In genomic region chr17:30359392-30359791, GRCm38 (mm10) we compare ENCODE assay signal across 23 mouse cellular contexts.
DNase-seq lines count a peak whose midpoint lies in the region; ATAC-seq lines count a peak whose summit lies in the region.
"Had no signal": no experiment of that assay in that cellular context is flagged by ENCODE, and none has a peak within 500 bp of the region (broad histone marks: within the 10 kb centered on the region; RNA-seq: fewer than 3 reads in every experiment).

No protein-coding gene starts in this region.

- no peak overlapping the region for H3K4me2 ChIP-seq in hindbrain, embryonic 12.5 days (replicated peaks)
- no peak overlapping the region for H3K4me2 ChIP-seq in neural tube, embryonic 13.5 days
- no peak overlapping the region for H3K4me2 ChIP-seq in limb, embryonic 11.5 days (ENCODE audit: low read depth, severe bottlenecking)
- H3K4me2 ChIP-seq: embryonic facial prominence, embryonic 15.5 days; forebrain, embryonic 12.5 days; heart, embryonic 13.5 days; liver, embryonic 15.5 days; lung, embryonic 14.5 days; neural tube, embryonic 12.5 days had no signal

- H3K27me3 ChIP-seq in hindbrain, embryonic 10.5 days (ENCODE audit: insufficient read depth, poor library complexity, severe bottlenecking) = no peaks in the 10 kb centered on the region
- H3K27me3 ChIP-seq in hindbrain, embryonic 12.5 days = no peaks in the 10 kb centered on the region
- H3K27me3 ChIP-seq in neural tube, embryonic 13.5 days = no peaks in the 10 kb centered on the region
- H3K27me3 ChIP-seq in limb, embryonic 11.5 days (ENCODE audit: control insufficient read depth, insufficient read depth, low read length) = no peaks in the 10 kb centered on the region
- H3K27me3 ChIP-seq: embryonic facial prominence, embryonic 15.5 days; forebrain, embryonic 12.5 days; heart, embryonic 13.5 days; liver, embryonic 15.5 days; neural tube, embryonic 12.5 days had no signal

- no peak for DNase-seq in hindbrain, embryonic 10.5 days (ENCODE audit: low spot score)
- peak; percentile 44 to 56 for DNase-seq in kidney, postnatal 4 days
- DNase-seq in kidney, adult 18-20 months = no peak
- DNase-seq in neural tube, embryonic 10.5 days (ENCODE audit: extremely low spot score, low spot score) = no peak
- peak; percentile 49 for DNase-seq in limb, embryonic 11.5 days (ENCODE audit: low spot score)
- no peak for DNase-seq in thymus, postnatal 0 days (ENCODE audit: low spot score)
- DNase-seq: adrenal gland, postnatal 25 days; cerebellum, adult 18-20 months; cerebellum, postnatal 14 days; forebrain, postnatal 0 days; heart, postnatal 10 days; kidney, adult 11 months; left cerebral cortex, postnatal 4 days; lung, embryonic 14.5 days; lung, postnatal 14 days; midbrain, embryonic 14.5 days had no signal

- no peak overlapping the region for H3K4me3 ChIP-seq in hindbrain, embryonic 10.5 days
- no peak overlapping the region for H3K4me3 ChIP-seq in hindbrain, embryonic 12.5 days
- H3K4me3 ChIP-seq in neural tube, embryonic 13.5 days = no peak overlapping the region
- H3K4me3 ChIP-seq in limb, embryonic 11.5 days (ENCODE audit: low read depth, low read length) = no peak overlapping the region
- H3K4me3 ChIP-seq: embryonic facial prominence, embryonic 15.5 days; forebrain, embryonic 12.5 days; heart, embryonic 13.5 days; liver, embryonic 15.5 days; neural tube, embryonic 12.5 days had no signal

- ATAC-seq in hindbrain, embryonic 12.5 days (ENCODE audit: low FRiP score) = no peak
- no peak for ATAC-seq in neural tube, embryonic 13.5 days (ENCODE audit: low read depth)
- ATAC-seq in limb, embryonic 11.5 days (ENCODE audit: insufficient number of reproducible peaks, low FRiP score, low TSS enrichment, low read depth) = no peak
- ATAC-seq: forebrain, postnatal 0 days had no signal

- no peaks in the 10 kb centered on the region for H3K9me3 ChIP-seq in hindbrain, embryonic 10.5 days
- H3K9me3 ChIP-seq in hindbrain, embryonic 12.5 days (replicated peaks) = no peaks in the 10 kb centered on the region
- H3K9me3 ChIP-seq in neural tube, embryonic 13.5 days = no peaks in the 10 kb centered on the region
- no peaks in the 10 kb centered on the region for H3K9me3 ChIP-seq in limb, embryonic 11.5 days (ENCODE audit: control insufficient read depth, low read length)
- H3K9me3 ChIP-seq: embryonic facial prominence, embryonic 15.5 days; forebrain, embryonic 12.5 days; heart, embryonic 13.5 days; liver, embryonic 15.5 days; neural tube, embryonic 12.5 days had no signal

- WGBS in hindbrain, embryonic 10.5 days = 89% methylated on average over 5 of the region's 5 CpGs
- WGBS in hindbrain, embryonic 12.5 days = 82% methylated on average over 5 of the region's 5 CpGs
- WGBS in neural tube, embryonic 13.5 days = 65% methylated on average over 5 of the region's 5 CpGs
- WGBS in limb, embryonic 11.5 days = 21% methylated on average over 5 of the region's 5 CpGs

- H3K4me1 ChIP-seq in hindbrain, embryonic 10.5 days (replicated peaks) = peaks cover 42% of the 10 kb centered on the region
- peaks cover 22% of the 10 kb centered on the region for H3K4me1 ChIP-seq in hindbrain, embryonic 12.5 days
- peaks cover 39% of the 10 kb centered on the region for H3K4me1 ChIP-seq in neural tube, embryonic 13.5 days (replicated peaks)
- H3K4me1 ChIP-seq in limb, embryonic 11.5 days (ENCODE audit: control insufficient read depth, insufficient read depth, low read length) = peaks cover 27% of the 10 kb centered on the region
- H3K4me1 ChIP-seq: embryonic facial prominence, embryonic 15.5 days had no signal

- H3K27ac ChIP-seq in hindbrain, embryonic 10.5 days = peak overlapping the region; percentile 2; the same call in 1 of the 2 replicates
- H3K27ac ChIP-seq in hindbrain, embryonic 12.5 days = no peak overlapping the region
- peak overlapping the region; percentile 38; the same call in 1 of the 2 replicates for H3K27ac ChIP-seq in neural tube, embryonic 13.5 days (replicated peaks)
- no peak overlapping the region for H3K27ac ChIP-seq in limb, embryonic 11.5 days (replicated peaks; ENCODE audit: low read depth, low read length)
- H3K27ac ChIP-seq: embryonic facial prominence, embryonic 15.5 days; forebrain, embryonic 12.5 days; heart, embryonic 13.5 days; liver, embryonic 15.5 days; neural tube, embryonic 12.5 days had no signal

- no peak overlapping the region for H3K9ac ChIP-seq in hindbrain, embryonic 12.5 days
- no peak overlapping the region for H3K9ac ChIP-seq in neural tube, embryonic 13.5 days
- no peak overlapping the region for H3K9ac ChIP-seq in limb, embryonic 11.5 days (ENCODE audit: low read length)
- H3K9ac ChIP-seq: embryonic facial prominence, embryonic 15.5 days; forebrain, embryonic 12.5 days; forebrain, postnatal 0 days; heart, embryonic 13.5 days; liver, embryonic 15.5 days; lung, embryonic 14.5 days; neural tube, embryonic 12.5 days had no signal

- H3K36me3 ChIP-seq in hindbrain, embryonic 10.5 days = no peaks in the 10 kb centered on the region
- H3K36me3 ChIP-seq in hindbrain, embryonic 12.5 days = no peaks in the 10 kb centered on the region
- no peaks in the 10 kb centered on the region for H3K36me3 ChIP-seq in neural tube, embryonic 13.5 days
- H3K36me3 ChIP-seq in limb, embryonic 11.5 days (ENCODE audit: control insufficient read depth, insufficient read depth, low read length) = no peaks in the 10 kb centered on the region
- H3K36me3 ChIP-seq: embryonic facial prominence, embryonic 15.5 days; forebrain, embryonic 12.5 days; heart, embryonic 13.5 days; liver, embryonic 15.5 days; neural tube, embryonic 12.5 days had no signal

Comparison
In these comparisons a context has a peak if more than half of its experiments do, and no peak if none do; other contexts are left out.
1. DNase-seq: peak in kidney, postnatal 4 days (2 of 2) and limb, embryonic 11.5 days (single experiment); none in hindbrain, embryonic 10.5 days (single experiment), kidney, adult 18-20 months (single experiment), neural tube, embryonic 10.5 days (single experiment) and thymus, postnatal 0 days (single experiment).
2. H3K27ac ChIP-seq: peak in hindbrain, embryonic 10.5 days (single experiment) and neural tube, embryonic 13.5 days (single experiment); none in hindbrain, embryonic 12.5 days (single experiment) and limb, embryonic 11.5 days (single experiment).